Mouse (Mus musculus) limb, embryonic 12.5 days (tissue): ENCODE data around the gene Hps5. TPM values are rescaled to one million over a fixed set of nuclear protein-coding genes. Genes with fewer than 3 reads are reported as not detected.
"Not testable (repeated sequence)": the region's sequence is repeated elsewhere in the genome, so short reads cannot be mapped to it uniquely, and the experiment has no call there.

Source experiments
- ATAC-seq: fragments of 200-750 bp; cut with Nextera tagmentation; 2 replicates; pipeline ENCODE4 v1.8.0; 2017; ENCODE audit warnings: low read depth, moderate TSS enrichment; ENCODE audit not compliant: insufficient number of reproducible peaks, insufficient read depth, low FRiP score, low TSS enrichment
- H3K27ac ChIP-seq: fragments of 300-500 bp; sonication (generic); 2 replicates; pipeline ENCODE4 v1.5.1; 2016; ENCODE audit warnings: mild to moderate bottlenecking, moderate library complexity
- H3K27me3 ChIP-seq: fragments of 300-500 bp; sonication (generic); 2 replicates; pipeline ENCODE4 v1.6.1; 2016; ENCODE audit warnings: mild to moderate bottlenecking, moderate library complexity
- H3K36me3 ChIP-seq: fragments of 300-500 bp; sonication (generic); 2 replicates; pipeline ENCODE4 v1.6.1; 2016; ENCODE audit warnings: mild to moderate bottlenecking, moderate library complexity
- H3K4me1 ChIP-seq: fragments of 300-500 bp; sonication (generic); replicated peaks from 2 replicates; pipeline ENCODE4 v1.6.1; 2016
- H3K4me2 ChIP-seq: fragments of 300-500 bp; sonication (generic); 2 replicates; pipeline ENCODE4 v1.6.1; 2016; ENCODE audit warnings: mild to moderate bottlenecking, moderate library complexity
- H3K4me3 ChIP-seq: fragments of 300-500 bp; sonication (generic); replicated peaks from 2 replicates; pipeline ENCODE4 v1.5.1; 2016; ENCODE audit warnings: mild to moderate bottlenecking
- H3K9ac ChIP-seq: fragments of 300-500 bp; sonication (generic); replicated peaks from 2 replicates; pipeline ENCODE4 v1.6.1; 2016; ENCODE audit warnings: mild to moderate bottlenecking, moderate library complexity
- H3K9me3 ChIP-seq: fragments of 300-500 bp; sonication (generic); 2 replicates; pipeline ENCODE4 v1.6.1; 2016; ENCODE audit warnings: mild to moderate bottlenecking, moderate library complexity
- WGBS: fragments of 180-500 bp; shearing (Covaris S2); methylation state at CpG from one replicate; pipeline ENCODE4 v1.1.7; 2016; 5-methylcytosine and 5-hydroxymethylcytosine counted together
- polyA plus RNA-seq: library from polyadenylated mRNA; unstranded; fragments of >200 nt; fragmentation: Nextera tagmentation; extraction: Ambion mirVana; gene quantifications from 2 replicates; pipeline ENCODE4 v1.2.1, GENCODE M21; 2016

Gene Hps5
- polyA plus RNA-seq, 1 experiment from 2014 or later, result 25.3 TPM

DNA sequence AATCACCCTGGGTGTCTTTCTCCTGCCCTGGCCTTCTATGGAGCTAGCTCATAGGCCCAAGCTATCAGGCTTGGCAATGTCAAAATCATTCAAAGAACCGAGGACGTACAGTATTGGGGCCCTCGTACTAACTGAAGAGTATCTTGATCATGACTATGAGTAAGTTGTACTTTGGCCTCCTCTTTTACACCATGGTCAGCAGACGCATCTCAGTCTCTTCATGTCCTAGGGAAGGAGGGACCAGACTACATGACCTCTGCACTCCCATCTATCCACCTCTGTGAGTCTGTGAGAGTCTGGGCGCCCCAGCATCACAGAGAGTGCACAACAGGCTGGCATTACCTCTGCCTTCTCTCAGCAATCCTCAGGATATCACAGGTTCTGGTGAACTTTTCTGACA lies 33.3 kb downstream of the Hps5 start:
- H3K27ac ChIP-seq, result no peak overlapping the region
- H3K4me3 ChIP-seq, result no peak overlapping the region
- H3K9ac ChIP-seq, result no peak overlapping the region
- no peak overlapping the region for H3K4me2 ChIP-seq
- no peaks in the 10 kb centered on the region for H3K9me3 ChIP-seq
- no peaks in the 10 kb centered on the region for H3K4me1 ChIP-seq
- 94% methylated on average over 5 of the region's 5 CpGs for WGBS
- peaks cover 85% of the 10 kb centered on the region for H3K36me3 ChIP-seq
- no peak for ATAC-seq
- no peaks in the 10 kb centered on the region for H3K27me3 ChIP-seq

DNA sequence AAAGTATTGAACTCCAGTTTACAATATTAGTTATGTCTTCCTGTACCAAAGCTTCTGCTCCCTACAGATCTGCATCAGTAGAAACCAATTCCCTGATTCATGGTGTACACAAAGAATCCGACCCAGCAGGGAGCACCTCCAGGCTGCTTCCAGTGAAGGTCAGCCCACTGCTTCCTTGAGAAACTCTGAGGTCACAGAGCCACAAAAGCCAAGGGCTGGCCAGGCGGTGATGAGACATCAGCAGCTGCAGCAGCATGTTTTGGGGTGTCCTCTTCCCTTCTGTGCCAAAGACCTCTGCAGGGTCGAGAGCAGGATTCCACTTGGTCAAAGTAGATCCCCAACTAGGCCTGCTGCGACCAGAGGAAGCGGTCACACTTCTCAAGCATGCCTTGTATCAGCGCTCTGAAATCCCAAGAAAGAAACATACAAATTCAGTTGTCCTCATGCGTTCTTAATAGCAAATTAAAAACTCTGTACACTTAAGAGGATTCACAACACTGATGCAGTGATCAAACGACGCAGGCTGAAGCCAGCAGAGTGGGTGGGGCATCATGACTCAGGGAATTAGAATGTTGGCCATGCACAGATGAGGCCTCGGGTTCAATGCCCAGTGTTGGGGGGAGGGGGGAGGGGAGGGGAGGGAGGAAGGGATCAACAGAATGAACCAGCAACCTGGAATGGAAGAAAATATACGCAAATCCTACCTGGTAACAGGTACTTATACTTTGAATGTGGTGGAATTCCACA lies 34.6 kb downstream of the Hps5 start:
- peaks cover 71% of the 10 kb centered on the region for H3K36me3 ChIP-seq
- 81% methylated on average over 11 of the region's 11 CpGs for WGBS
- H3K27ac ChIP-seq, result no peak overlapping the region
- no peak overlapping the region for H3K4me3 ChIP-seq
- H3K27me3 ChIP-seq, result no peaks in the 10 kb centered on the region
- no peaks in the 10 kb centered on the region for H3K9me3 ChIP-seq
- H3K4me1 ChIP-seq, result no peaks in the 10 kb centered on the region
- H3K4me2 ChIP-seq, result no peak overlapping the region
- H3K9ac ChIP-seq, result no peak overlapping the region
- ATAC-seq, result no peak

DNA sequence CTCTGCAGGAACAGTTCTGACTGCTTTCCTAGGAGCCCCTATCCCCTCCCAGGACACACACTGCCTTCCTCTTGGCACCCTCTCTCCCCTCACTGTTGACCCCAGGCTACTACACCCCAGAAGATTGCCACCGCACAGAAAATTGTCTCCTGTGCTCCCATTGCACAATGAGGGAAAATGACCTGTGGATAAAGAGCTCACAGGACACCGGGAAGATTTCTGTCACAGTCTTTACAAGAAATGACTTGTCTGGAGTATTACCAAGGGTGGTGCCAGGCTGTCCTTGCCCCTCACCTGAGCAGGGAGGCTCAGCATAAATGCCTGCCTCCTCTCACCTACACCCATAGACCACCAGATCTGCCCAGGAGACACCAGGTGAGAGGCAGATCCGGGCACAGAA lies 44.4 kb downstream of the Hps5 start, which contains the start of gene Saa2:
Gene Saa2, plus strand, starts transcription at position 301 of the 400 bp plus-strand sequence.
- no peaks in the 10 kb centered on the region for H3K4me1 ChIP-seq
- WGBS, result 70% methylated on average over 3 of the region's 3 CpGs
- no peak for ATAC-seq

DNA sequence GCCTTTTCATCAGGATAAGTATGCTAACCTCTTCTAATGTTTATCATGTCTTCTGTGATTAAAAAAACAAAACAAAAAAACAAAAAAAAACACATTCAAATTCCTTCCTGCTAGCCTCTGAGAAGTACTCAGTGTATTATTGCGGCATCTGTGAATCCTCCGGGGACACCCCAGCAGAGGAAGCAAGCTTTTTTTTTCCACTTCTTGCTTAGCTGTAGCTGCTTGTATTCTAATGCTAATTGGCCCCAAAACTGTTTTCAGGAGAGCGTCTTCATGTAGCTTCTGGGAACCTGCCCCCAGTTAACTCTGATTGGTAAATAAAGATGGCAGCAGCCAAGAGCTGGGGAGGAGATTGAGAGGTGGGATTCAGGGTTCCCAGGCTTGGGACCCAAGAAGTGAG lies 47.4 kb downstream of the Hps5 start:
- WGBS, result 66% methylated on average over 3 of the region's 3 CpGs

More for the DNA sequence above, 44.4 kb downstream of the Hps5 start, which contains the start of gene Saa2:
- Histone ChIP-seq H3K27ac (no peak within 1 kb of the TSS), H3K9ac (no peak within 1 kb of the TSS), H3K27me3 (no peaks in the 10 kb centered on the region), H3K9me3 (no peaks in the 10 kb centered on the region), H3K36me3 (no peaks in the 10 kb centered on the region), H3K4me3 (no peak within 1 kb of the TSS), H3K4me2 (no peak within 1 kb of the TSS)

DNA sequence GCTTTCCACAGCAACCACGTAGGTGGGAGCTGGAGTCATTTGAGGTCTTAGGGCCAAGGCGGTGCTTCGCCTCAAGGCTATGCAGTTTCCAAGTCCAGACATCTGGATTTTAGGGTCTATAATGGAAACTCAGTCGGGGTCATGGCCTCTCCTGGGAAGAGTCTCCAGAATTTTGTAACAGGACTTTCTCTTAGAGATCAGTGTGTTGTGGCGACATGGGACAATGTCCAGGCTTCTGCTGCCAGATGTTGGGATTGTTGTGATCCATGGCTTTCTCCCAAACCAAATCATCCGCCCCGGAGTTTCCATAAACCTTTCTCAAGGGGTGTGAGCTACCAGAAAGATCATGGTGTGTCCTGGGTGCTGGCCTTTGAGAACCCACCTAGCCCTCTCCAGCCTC lies 49.5 kb downstream of the Hps5 start:
- Histone ChIP-seq H3K4me1 (no peaks in the 10 kb centered on the region), H3K9ac (no peak overlapping the region), H3K4me3 (no peak overlapping the region), H3K4me2 (no peak overlapping the region), H3K27ac (no peak overlapping the region), H3K36me3 (no peaks in the 10 kb centered on the region), H3K9me3 (no peaks in the 10 kb centered on the region), H3K27me3 (no peaks in the 10 kb centered on the region)
- ATAC-seq, result no peak
- WGBS, result 49% methylated on average over 7 of the region's 7 CpGs

More for the DNA sequence above, 47.4 kb downstream of the Hps5 start:
- H3K27ac ChIP-seq, result no peak overlapping the region
- no peak overlapping the region for H3K9ac ChIP-seq
- no peak overlapping the region for H3K4me2 ChIP-seq
- no peaks in the 10 kb centered on the region for H3K4me1 ChIP-seq
- H3K36me3 ChIP-seq, result no peaks in the 10 kb centered on the region
- ATAC-seq, result no peak
- no peaks in the 10 kb centered on the region for H3K27me3 ChIP-seq
- no peak overlapping the region for H3K4me3 ChIP-seq
- H3K9me3 ChIP-seq, result no peaks in the 10 kb centered on the region

DNA sequence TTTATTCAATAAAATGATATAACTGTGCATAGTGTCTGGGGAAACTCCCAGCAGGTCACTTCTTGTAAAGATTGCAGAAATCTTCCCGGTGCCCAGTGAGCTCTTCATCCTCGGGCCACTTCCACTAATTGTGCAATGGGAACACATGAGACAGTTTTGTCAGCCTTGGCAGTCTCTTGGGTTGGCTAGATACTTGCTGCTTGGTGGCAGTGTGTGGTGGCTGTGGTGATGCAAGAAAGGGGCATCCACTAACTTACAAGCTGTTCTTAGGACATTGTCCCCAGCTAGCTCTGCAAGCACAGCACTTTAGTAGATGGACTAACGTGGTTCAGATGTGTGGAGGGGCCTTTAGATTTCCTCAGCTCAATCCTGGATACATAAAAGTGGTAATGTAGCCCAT lies 50.0 kb downstream of the Hps5 start:
- H3K9me3 ChIP-seq, result no peaks in the 10 kb centered on the region
- no peak overlapping the region for H3K9ac ChIP-seq
- H3K27ac ChIP-seq, result no peak overlapping the region
- H3K36me3 ChIP-seq, result no peaks in the 10 kb centered on the region
- H3K4me2 ChIP-seq, result no peak overlapping the region
- no peaks in the 10 kb centered on the region for H3K27me3 ChIP-seq
- no peak overlapping the region for H3K4me3 ChIP-seq
- ATAC-seq, result no peak
- H3K4me1 ChIP-seq, result no peaks in the 10 kb centered on the region
- 61% methylated on average over 3 of the region's 3 CpGs for WGBS

DNA sequence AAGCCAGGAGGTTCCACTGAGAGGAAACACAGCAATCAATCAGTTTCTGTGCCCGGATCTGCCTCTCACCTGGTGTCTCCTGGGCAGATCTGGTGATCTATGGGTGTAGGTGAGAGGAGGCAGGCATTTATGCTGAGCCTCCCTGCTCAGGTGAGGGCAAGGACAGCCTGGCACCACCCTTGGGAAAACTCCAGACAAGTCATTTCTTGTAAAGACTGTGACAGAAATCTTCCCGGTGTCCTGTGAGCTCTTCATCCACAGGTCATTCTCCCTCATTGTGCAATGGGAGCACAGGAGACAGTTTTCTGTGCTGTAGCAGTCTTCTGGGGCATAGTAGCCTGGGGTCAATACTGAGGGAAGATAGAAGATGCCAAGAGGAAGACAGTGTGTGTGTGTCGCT lies 53.0 kb downstream of the Hps5 start, which contains the start of gene Saa1:
Gene Saa1, minus strand, starts transcription at position 101 of the 400 bp plus-strand sequence.
- ATAC-seq, H3K4me3 ChIP-seq, H3K27ac ChIP-seq, H3K4me1 ChIP-seq, H3K27me3 ChIP-seq, H3K9me3 ChIP-seq, H3K4me2 ChIP-seq, H3K36me3 ChIP-seq, H3K9ac ChIP-seq: not testable (repeated sequence)
- whole genome bisulfite sequencing, result 76% methylated on average over 3 of the region's 3 CpGs

DNA sequence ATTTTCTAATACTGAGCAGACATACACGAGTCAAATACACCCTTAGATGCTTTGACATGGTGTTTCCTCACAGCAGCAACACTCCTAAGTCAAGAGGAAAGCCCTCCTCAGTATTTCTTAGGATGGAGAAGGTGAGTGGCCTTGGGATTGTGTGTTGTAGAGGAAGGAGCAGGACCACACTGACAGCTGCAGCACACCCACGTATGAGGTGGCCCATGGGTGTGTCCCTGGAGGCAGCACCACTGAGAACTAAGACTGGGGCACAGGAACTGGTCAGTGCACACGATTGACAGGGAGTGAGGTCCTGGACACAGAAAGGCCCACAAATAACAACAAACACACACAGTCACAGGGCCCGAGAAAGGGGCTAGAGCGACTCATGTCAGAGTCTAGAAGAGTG lies 55.8 kb downstream of the Hps5 start:
- not testable (repeated sequence) for ATAC-seq, H3K36me3 ChIP-seq, H3K27ac ChIP-seq, H3K4me2 ChIP-seq, H3K4me1 ChIP-seq, H3K4me3 ChIP-seq, H3K9ac ChIP-seq, H3K9me3 ChIP-seq, H3K27me3 ChIP-seq
- WGBS, result 82% methylated on average over 5 of the region's 5 CpGs

DNA sequence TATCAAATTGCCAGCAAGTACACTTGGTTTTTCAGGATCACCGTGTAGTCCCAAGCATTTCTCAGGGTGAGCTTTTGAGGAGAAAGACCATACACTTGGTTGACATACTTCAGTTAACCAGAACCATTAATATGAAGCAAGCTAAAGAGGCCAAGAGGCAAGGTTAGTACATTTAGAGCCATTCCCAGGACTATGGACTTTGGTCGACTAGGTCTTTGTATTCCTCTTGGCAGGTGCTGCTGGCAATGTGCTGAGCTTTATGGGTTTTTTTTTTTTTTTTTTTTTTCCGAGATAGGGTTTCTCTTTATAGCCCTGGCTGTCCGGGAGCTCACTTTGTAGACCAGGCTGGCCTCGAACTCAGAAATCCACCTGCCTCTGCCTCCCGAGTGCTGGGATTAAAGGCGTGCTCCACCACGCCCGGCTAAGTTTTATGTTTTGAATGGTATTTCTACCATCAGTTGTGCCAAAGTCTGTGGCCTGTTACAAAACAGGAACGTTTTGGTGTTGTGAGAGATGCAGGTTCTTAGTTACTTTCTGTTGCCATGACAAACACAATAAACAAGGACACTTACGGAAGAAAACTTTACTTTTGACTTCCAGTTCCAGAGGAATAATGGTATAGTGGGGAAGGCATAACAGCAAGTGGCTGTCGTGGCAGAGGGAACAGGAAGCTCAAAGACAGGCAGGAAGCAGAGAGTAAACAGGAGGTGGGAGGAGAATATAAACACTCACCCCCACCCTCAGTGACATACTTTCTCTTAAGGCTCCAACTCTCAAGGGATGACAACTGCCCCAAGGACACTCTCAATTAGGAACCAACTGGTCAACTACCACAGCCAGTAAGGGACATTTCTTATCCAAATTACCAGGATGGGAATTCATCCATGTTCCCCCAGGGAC lies 57.1 kb downstream of the Hps5 start:
- no peak overlapping the region for H3K4me2 ChIP-seq
- H3K4me1 ChIP-seq, result no peaks in the 10 kb centered on the region
- no peaks in the 10 kb centered on the region for H3K9me3 ChIP-seq
- H3K4me3 ChIP-seq, result no peak overlapping the region
- no peak overlapping the region for H3K9ac ChIP-seq
- 75% methylated on average over 12 of the region's 12 CpGs for WGBS
- ATAC-seq, result no peak
- H3K27ac ChIP-seq, result no peak overlapping the region
- H3K36me3 ChIP-seq, result no peaks in the 10 kb centered on the region
- H3K27me3 ChIP-seq, result no peaks in the 10 kb centered on the region

DNA sequence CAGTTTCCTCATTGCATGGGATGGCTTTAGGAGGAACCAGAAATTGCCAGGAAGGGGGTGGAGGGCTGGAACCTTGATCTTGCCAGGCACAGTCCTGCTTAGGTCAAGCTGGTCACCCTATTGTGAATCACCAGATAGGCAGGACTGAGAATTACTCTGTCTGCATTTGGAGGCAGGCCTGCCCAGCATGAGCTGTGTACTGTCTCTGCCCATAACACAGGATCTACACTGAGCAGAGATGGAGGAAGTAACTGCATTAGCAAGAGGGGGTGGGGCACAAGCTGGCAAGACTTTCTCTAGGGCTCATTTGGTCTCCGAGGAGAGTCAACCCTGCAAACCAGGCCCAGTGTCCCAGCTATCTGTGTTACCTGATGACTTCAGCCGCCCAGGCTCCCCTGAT lies 60.9 kb downstream of the Hps5 start:
- no peak overlapping the region for H3K4me2 ChIP-seq
- H3K9ac ChIP-seq, result no peak overlapping the region
- ATAC-seq, result no peak
- H3K4me3 ChIP-seq, result no peak overlapping the region
- 77% methylated on average over 2 of the region's 2 CpGs for WGBS
- H3K4me1 ChIP-seq, result no peaks in the 10 kb centered on the region
- no peaks in the 10 kb centered on the region for H3K9me3 ChIP-seq
- no peaks in the 10 kb centered on the region for H3K36me3 ChIP-seq
- no peak overlapping the region for H3K27ac ChIP-seq
- H3K27me3 ChIP-seq, result no peaks in the 10 kb centered on the region

DNA sequence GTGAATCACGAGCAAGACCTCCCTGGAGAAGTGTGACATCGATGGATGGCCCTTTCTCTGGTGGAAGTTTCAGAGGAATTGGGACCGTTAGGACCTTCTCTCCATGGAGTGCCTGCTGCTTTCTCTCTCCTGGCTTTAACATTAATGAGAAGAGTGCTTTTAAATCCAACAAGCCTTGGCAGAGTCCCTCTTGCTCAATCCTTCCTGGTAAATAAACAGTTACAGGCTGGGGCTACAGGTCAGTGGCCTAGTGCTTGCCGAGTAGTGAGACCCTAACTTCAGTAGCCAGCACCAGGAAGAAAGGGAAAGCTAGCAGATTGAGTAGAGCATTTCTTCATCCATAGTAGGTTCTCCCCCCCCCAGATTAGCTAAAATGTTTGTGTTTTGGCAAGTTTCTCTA lies 63.4 kb downstream of the Hps5 start, which contains the start of gene Saa4:
Gene Saa4, minus strand, starts transcription at position 146 of the 400 bp plus-strand sequence.
- ATAC-seq, result no peak
- WGBS, result 71% methylated on average over 4 of the region's 4 CpGs
- no peaks in the 10 kb centered on the region for H3K36me3 ChIP-seq
- no peaks in the 10 kb centered on the region for H3K4me1 ChIP-seq
- H3K27ac ChIP-seq, result no peak within 1 kb of the TSS
- no peak within 1 kb of the TSS for H3K4me2 ChIP-seq
- no peaks in the 10 kb centered on the region for H3K27me3 ChIP-seq
- H3K9ac ChIP-seq, result no peak within 1 kb of the TSS
- no peaks in the 10 kb centered on the region for H3K9me3 ChIP-seq
- no peak within 1 kb of the TSS for H3K4me3 ChIP-seq
